Mouse (Mus musculus) liver, embryonic 14.5 days (tissue): Measurements from ENCODE around the gene Sugp1.

Experiments
- CTCF ChIP-seq: IDR thresholded peaks from 2 replicates; pipeline ENCODE4 v1.5.1; 2016; ENCODE audit warnings: antibody characterized with exemption, low read depth, control low read depth
- EP300 ChIP-seq: IDR thresholded peaks from 2 replicates; pipeline ENCODE4 v1.6.1; 2016; ENCODE audit warnings: antibody characterized with exemption, low read depth

DNA sequence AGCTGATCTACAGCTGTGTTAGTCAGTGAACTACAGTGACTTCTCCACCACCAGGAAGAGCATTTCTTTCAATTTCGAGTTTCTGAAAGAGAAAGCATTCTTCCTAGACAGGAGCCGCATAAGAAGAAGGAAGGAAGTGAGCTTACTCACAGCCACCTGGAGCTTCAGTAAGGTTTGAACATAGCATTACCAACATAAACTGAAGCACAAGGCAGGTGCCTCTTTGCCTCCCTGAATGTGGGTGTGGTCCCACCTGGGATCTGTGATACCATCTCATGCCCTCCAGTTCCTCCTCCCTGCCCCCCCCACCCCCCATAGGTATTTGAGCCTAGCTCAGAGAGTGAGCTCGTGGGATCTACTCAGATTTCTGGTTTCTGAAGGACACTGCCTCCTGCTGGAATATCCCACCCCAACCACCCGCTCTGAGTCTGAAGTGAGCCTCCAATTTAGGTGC, 39.4 kb upstream of the Sugp1 start:
- TF ChIP-seq CTCF, result peak; percentile 34; the same call in 1 of the 2 replicates
- no peak for TF ChIP-seq EP300
